Mouse (Mus musculus): Measurements from ENCODE around the gene Ddah1.

DNA sequence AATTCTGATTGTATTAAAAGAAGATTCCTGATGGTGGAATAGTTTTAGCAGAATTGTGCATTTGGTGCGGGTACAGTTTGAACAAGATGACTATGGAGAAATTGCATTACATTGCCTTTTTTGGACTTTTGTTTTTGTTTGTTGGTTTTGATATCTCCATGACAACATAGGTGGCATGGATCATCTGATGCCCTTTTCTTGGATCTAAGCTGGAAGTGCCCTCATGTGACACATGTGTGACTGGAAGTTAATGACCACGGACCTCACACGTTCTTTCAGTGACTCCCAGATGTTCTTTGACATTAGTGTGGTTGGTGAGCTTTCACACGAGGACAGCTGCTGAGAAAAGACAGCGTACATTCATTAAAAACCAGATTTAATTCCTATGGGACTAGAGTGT lies 21.9 kb upstream of the Ddah1 start:
- TF ChIP-seq CTCF (IDR thresholded peaks at IDR 0.05; ENCODE audit: extremely low read depth, insufficient read depth, insufficient read length, insufficient replicate concordance) (no peak), POLR2A (IDR thresholded peaks at IDR 0.05; ENCODE audit: low read depth, low read length) (no peak)

Data from spleen, adult 2 months (tissue).